Mouse (Mus musculus) adrenal gland, postnatal 10 days (tissue): ENCODE data around the gene Vpreb3. TPM values are rescaled to one million over a fixed set of nuclear protein-coding genes. Genes with fewer than 3 reads are reported as not detected.
A peak's percentile ranks its signal among the peaks of the same experiment; 100 is the strongest.

ENCODE experiments used
- DNase-seq: peaks from one replicate; pipeline ENCODE4 v3.0.0; 2021; ENCODE audit warnings: mixed read lengths
- total RNA-seq, 2 experiments: library from RNA; stranded (reverse); gene quantifications; 2 replicates each; pipeline ENCODE4 v1.2.3; 2021

The Vpreb3 gene
- total RNA-seq, 2 experiments from 2014 or later: 1.1 to 1.2 TPM

DNA sequence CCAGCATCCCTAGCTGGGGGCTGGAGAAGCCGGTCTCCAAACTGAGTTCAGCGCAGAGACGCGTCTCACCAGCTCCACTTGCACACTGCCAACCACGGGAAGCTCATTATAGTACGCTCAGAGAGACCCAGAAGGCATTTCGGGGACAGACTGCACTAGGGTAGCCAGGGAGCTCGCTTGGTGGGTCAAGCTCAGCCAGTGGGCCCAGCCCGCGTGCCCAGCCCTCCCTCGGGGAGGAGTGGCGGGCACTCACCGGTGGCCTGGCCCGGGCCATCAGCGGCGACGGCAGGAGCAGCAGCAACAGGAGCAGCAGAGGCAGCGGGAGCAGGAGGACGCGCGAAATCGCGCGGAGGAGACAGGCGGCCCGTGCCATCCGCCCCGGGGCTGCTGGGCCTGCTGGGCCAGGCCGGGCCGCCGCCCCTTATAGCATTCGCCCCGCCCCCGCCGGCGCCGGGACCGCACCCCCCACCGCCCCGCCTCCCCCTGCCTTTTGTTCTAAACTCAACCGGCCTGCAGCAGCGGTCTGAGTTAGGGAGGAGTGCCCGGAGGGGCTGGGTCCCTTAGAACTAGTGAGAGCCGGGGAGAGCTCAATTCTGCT is 10.7 kb upstream of the Vpreb3 start:
- peak; percentile 82 for DNase-seq

- DNase-seq: no peak
Observed at GRCm38 (mm10) chr10:75932891-75933290, 10.0 kb upstream of the Vpreb3 start, which contains the start of gene Chchd10. Gene Chchd10 (plus strand): TSS chr10:75933130.

DNA sequence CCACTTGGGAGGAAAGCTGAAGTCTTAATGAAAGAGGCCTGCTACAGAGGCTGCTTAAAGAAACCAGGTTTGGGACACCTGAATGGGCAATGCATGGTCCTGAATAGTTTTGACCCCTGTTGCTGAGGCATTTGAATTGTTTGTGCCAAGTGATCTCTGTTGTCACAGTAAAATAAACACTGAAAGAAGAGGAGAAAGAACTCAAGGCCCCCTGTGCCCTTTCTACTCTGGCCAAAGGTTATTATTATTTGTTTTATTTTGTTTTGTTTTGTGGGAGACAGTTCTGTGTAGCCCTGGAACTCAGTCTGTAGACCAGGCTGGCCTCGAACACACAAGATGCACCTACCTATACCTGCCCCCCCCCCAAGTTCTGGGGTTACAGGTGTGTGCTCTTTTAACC is 7.9 kb upstream of the Vpreb3 start:
- DNase-seq: no peak

DNA sequence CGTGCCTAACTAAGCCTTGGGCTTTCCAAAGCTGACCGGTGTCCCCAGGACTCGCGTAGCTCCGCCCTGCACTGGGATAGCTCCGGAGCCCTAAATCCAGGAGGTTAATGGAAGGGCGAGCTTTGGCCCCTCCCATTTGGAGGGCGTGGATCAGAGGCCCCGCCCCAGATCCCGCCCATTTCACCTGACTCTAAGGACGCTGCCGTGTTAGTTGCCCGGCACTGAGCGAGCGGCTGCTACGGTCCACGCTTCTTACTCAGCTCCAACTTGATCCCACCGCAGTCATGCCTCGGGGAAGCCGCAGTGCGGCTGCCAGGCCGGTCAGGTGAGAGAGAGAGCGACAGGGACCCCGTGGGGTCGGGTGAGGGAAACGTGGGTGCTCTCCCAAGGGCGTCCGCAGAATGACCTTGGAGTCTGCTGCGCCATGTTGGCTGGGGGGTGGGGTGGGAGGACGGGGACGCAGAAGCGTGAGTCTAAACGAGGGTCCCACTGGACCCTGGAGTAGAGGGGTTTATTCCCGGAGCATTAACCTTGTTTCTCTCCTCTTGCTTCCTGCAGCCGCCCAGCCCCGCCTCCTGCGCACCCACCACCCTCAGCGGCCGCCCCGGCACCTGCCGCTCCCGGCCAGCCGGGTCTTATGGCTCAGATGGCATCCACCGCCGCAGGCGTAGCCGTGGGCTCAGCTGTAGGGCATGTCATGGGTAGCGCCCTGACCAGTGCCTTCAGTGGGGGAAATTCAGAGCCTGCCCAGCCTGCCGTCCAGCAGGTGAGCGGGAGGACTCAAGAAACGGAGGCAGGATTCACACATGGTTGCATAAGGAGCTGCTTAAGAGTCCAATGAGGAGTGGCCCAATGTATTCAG is 6.9 kb upstream of the Vpreb3 start, which contains the start of gene Mmp11:
Gene Mmp11, minus strand, starts transcription at position 817 of the 862 bp plus-strand sequence.
- DNase-seq: peak; percentile 91

GRCm38 (mm10) chr10:75936909-75937667 is 5.8 kb upstream of the Vpreb3 start:
- peak; percentile 60 for DNase-seq

DNA sequence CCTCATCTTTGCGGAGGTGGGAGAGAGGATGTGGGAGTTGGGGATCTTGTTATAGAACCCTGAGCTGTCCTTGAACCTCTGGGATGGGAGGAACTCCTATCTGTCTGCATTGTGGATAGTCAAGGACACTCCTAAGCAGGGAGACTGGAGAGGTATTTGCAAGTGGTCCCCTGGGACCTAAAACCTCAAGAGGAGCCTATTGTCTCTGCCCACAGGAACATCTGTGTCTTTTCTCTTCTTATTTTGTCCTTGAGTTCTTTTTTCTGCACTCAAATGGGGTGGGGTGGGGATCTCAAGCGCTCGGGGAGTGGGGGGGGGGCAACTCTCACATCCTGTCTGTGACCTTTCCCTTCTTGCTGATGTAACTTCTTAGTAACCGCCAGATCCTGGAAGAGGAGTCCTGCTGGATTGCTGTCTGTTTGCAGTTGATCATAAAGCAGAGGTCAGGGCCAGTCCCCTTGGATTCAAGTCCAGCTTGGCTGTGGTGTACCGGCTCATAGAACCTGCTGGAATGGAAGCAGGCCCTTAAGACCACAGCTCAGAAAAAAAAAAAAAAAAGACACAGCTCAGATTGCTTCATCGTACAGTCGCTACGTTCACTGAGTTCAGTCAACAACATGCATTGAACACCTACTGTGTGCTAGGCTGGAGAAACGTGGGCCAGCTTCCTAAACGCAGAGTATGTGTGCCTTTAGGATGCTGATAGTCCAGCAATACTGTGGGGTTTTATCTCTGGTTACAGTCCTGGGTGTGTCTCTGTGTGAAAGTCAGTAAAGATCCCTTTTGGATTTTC is 4.8 kb upstream of the Vpreb3 start:
- peak; percentile 69 for DNase-seq

- no peak for DNase-seq
Observed at GRCm38 (mm10) chr10:75939481-75940234, 3.2 kb upstream of the Vpreb3 start.

DNA sequence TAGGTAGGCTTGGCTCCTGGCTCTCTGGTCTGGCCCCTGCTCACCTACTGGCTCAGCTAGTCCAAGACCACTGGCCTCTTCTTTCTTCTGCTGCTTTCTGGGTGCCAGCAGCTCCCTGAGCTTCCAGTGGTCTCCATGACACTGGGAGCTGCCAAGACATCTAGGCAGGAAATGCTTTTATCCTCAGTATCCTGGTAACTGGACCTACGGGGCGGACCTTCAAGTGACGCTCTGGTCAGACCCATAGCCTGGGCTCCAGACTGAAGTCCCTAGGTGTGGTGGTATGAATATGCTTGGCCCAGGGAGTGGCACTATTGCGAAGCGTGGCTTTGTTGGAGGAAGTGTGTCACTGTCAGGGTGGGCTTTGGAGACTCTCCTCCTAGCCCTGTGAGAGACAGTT is 2.3 kb upstream of the Vpreb3 start, which contains the start of gene Gm867:
Gene Gm867, minus strand, starts transcription at position 153 of the 400 bp plus-strand sequence.
- no peak for DNase-seq

DNA sequence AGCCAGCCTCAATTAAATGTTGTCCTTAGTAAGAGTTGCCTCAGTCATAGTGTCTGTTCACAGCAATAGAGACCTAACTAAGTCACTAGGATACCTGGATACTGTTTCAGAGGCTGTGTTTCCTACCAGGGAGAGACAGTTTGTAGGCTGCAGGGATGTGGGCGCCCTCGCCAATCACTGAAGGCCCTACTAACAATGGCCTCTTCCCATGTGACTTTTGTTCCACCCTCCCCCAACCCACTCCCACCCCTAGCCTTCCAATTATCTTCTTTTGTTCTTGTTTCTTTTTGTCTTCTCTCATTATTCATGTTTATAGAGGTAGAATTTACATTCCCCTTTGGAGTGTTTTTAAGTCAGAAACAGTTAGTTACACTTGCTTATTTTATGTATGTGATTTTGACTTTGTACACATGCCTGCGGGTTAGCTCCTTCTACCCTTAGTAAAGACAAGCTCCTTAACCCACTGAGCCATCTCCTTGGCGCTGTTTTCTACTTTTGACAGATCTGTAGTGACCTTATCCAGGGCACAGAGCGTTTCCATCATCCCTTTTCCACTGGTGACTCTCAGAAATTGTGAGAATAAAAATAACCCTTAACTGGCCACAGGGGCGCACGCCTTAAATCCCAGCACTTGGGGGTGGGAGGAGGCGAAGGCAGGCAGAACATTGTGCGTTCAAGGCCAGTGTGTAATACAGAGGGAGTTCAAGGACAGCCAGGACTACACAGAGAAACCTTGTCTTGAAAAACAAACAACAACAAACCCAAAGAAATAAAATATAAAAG is 1.6 kb upstream of the Vpreb3 start:
- DNase-seq: no peak

GRCm38 (mm10) chr10:75944066-75944772 is 1.4 kb downstream of the Vpreb3 start:
- peak; percentile 53 for DNase-seq

GRCm38 (mm10) chr10:75945213-75945612 is 2.4 kb downstream of the Vpreb3 start:
- DNase-seq: no peak

GRCm38 (mm10) chr10:75945896-75946295 is 3.0 kb downstream of the Vpreb3 start:
- DNase-seq: no peak

DNA sequence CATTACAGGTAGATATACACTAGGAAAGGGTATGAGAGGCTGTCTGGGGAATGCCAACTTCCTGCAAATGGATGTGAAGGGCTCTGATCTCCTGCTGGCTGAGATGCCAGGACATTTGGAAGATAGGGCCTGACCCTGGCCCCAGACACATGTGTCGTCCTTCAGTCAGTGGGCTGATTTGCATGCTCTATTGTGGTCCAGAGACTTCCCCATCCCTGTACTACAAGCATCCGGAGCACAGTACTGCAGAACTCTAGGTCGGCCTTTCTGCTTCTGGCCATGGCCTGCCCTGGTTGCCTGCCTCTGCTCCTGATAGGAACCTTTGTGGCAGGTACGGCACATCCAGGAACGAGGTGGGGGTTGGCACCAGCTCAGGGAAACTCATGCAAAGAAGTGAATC is 5.2 kb downstream of the Vpreb3 start:
- DNase-seq: no peak

DNA sequence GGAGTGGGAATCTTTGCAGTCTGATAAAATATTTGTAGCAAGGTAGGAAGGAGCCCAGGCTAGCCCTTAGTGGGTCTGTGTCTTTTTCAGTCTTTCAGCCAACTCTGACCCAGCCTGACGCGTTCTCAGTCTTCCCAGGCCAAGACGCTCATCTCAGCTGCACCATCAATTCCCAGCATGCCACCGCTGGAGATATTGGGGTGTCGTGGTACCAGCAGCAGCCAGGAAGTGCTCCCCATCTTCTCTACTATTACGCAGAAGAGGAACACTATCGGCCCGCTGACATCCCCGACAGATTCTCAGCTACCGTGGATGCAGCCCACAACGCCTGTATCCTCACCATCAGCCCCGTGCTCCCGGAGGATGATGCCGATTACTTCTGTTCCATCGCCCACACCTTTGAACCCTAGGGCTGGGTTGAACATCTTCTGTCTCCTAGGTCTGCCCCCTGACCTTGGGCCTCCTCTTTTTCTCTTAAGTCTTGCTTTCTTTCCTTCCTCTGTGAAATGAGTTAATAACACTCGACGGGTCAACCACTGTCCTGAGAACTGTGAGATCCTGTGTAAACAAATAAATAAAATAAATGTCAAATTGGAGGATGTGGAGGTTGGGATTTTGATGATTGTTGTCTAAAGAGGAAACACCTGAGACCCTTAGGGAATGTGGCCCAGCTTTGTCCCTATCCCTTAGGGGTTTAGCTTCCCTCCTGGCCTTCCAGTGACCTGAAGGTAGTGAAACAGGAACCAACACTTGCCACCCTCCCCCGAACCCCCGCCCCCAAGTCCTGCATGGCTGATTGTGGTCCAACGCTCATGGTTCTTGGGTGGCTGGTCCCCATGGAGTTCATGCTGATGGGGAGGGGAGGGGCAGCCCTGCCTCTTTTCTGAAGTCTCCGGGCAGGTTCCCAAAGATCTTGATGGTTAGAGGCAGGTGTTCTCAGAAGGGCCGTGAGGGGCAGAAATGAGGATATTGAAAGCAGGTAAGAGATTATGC is 6.5 kb downstream of the Vpreb3 start:
- DNase-seq: no peak

GRCm38 (mm10) chr10:75950791-75951210 is 7.9 kb downstream of the Vpreb3 start:
- peak; percentile 51 for DNase-seq

- peak; percentile 63 for DNase-seq
Observed at GRCm38 (mm10) chr10:75951424-75952050, 8.7 kb downstream of the Vpreb3 start.

DNA sequence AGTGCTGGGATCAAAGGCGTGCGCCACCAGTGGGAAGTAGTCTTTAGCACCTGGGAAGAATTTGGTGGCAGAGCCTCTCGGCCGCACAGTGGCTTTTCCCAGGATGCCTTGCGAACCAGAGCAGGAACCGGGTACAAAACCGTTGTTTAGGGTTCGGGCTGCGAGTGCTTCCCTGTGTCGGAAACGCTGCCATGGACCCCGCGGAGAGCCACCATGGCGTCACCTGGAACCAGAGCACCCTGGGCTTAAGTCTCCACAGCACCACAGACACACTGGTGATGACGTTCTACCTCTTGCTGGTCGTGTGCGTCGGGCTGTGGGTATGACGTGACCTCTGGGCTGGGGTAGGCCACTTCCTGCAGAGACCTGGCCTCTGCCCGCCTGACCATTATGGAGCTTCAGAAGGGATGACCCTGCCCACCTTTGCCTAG is 11.5 kb downstream of the Vpreb3 start, which contains the start of gene Gm5134:
Gene Gm5134, plus strand, starts transcription at position 134 of the 431 bp plus-strand sequence.
- DNase-seq: no peak

GRCm38 (mm10) chr10:75973846-75974245 is 31.0 kb downstream of the Vpreb3 start:
- no peak for DNase-seq
